Mouse (Mus musculus) layer of hippocampus, adult 11-12 months (tissue): ENCODE data around the gene Eif2d.

Experiments
- DNase-seq: peaks from one replicate; pipeline ENCODE4 v3.0.0; 2022; ENCODE audit warnings: low spot score

Eif2d gene

GRCm38 (mm10) chr1:131213361-131213760 lies 60.4 kb downstream of the Eif2d start:
- no peak for DNase-seq

- DNase-seq, result no peak
Observed at GRCm38 (mm10) chr1:131218933-131219332, 66.0 kb downstream of the Eif2d start.

GRCm38 (mm10) chr1:131221822-131222590 lies 69.0 kb downstream of the Eif2d start:
- no peak for DNase-seq

GRCm38 (mm10) chr1:131223345-131223744 lies 70.4 kb downstream of the Eif2d start:
- no peak for DNase-seq

GRCm38 (mm10) chr1:131224848-131225471 lies 72.0 kb downstream of the Eif2d start:
- DNase-seq, result no peak

GRCm38 (mm10) chr1:131228225-131228624 lies 75.2 kb downstream of the Eif2d start:
- DNase-seq, result no peak

GRCm38 (mm10) chr1:131228659-131229058 lies 75.7 kb downstream of the Eif2d start:
- no peak for DNase-seq

GRCm38 (mm10) chr1:131233527-131233926 lies 80.5 kb downstream of the Eif2d start:
- no peak for DNase-seq

- DNase-seq, result no peak
Observed at GRCm38 (mm10) chr1:131236077-131236476, 83.1 kb downstream of the Eif2d start.
